Mouse (Mus musculus) liver (tissue): ENCODE data around the gene Trpc3.
"Not testable (repeated sequence)": the region's sequence is repeated elsewhere in the genome, so short reads cannot be mapped to it uniquely, and the experiment has no call there.

Experiments
- DNase-seq: peaks from one replicate; pipeline ENCODE4 v3.0.0-alpha.2; 2020; ENCODE audit warnings: mixed read lengths

The Trpc3 gene

DNA sequence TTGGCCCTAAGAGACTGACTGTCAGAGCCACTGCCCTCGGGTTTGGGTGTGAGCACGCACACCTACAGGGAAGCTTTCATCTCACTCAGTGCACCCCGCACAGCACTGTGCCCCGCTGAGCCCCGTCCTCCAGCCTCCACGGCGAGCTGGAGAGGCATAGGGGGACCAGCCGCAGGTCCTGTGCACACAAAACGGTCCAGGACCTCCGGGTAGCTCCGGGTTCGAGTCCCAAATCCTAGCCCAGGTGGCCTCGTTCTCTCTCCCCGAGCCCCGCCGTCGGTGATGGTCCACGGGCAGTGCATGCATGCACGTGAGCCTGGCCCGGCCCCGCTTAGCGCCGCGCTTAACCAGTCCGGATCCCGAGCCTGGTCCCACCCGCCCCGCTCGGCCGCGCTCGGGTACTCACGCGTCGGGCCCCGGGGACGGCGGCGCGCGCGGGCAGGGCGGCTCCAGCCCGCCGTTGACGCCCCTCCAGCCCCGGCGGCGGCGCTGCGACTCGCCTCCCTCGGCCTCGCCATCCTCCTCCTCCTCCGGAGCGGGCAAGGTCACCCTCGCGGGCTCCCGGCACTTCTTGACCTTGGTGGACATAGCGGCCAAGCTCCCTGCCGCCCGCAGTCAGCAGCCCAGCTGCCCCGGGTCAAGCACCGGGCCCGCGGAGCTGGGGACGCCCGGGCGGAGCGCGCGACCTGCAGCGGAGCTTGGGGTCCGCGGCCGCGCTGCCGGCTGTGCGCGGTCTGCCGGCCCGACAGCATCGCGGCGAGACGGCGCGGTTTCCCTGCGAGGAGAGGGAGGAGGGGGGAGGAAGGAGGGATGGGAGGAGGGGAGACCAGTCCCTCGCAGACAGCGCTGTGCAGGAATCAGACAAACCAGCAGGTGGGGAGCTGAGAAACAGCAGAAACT, at the start of gene Trpc3:
Gene Trpc3 (minus strand): TSS at position 776 of the 900 bp plus-strand sequence.
- peak; percentile 35 for DNase-seq

DNA sequence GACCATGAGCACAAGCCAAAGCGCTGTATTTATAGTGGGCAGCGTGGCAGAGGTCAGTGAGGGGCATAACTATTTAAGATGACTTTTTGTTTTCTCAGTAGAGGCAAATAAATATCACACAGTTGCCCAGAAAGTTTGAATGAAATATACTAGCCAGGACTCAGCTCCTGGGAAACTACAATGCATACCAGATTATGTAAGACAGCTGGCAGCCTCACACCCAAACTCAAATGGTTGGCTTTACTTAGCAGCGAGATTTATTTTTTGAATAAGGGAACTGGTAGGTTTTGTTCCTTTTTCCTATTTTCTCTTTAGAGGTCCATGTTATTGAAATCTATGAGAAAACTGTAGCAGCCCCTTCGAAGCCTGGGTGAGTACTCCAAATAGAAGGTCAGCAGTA, 48.1 kb upstream of the Trpc3 start:
- DNase-seq = no peak

DNA sequence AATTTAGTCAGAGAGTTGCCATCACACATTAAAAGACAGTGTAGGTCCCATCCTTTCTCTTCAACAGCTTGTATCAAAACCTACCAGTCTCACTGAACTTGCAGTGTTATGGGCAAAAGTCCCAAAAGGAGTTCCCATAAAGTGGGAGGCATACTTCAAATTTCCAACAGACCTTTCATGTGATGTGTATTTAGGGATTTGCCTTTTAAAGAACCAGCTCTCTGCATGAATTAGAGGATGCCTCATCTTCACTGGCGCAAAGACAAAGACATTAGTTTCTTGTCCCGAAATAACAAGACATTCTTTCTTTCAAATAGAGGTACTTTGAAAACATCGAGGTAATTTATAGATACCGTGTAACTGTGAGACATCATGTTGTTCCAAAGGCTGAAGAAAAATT, 43.1 kb upstream of the Trpc3 start:
- DNase-seq = no peak

DNA sequence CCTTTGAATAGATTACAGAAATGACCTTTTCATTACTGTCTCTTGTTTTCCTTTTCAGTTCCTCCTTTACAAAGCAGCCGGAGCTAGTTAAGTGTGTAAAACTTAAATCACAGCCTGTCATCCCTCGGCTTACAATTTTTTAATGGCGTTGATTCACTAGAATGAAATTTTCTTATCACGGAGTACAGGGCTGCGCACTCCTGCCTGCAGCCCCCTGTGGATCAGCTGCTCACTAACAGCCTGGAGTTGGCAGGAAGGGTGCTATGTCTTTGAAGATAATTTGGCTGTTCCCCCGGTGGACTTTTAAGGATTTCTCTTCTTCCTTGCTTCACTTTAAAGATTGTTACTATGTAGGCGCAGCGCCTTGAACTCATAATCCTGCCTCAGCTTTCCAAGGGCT, 36.6 kb upstream of the Trpc3 start:
- DNase-seq = no peak

DNA sequence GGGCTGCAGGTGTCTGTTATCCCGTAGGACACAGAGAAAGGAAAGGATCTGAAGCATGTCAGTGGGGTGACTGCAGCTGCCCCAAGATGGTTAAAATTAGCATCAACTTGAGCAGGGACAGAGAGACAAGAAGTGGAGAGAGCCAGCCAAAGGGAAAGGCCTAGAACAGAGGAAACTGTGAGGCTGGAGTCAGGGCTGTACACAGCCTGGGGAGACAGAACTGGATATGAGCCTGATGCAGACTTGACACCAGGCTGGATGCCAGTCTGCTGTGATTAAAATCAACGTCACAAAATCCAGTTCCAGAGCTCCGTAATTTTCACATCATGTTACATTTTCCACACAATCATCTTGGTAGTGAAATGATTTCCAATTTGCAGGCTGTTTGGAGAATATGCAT, 31.9 kb upstream of the Trpc3 start:
- DNase-seq = no peak

DNA sequence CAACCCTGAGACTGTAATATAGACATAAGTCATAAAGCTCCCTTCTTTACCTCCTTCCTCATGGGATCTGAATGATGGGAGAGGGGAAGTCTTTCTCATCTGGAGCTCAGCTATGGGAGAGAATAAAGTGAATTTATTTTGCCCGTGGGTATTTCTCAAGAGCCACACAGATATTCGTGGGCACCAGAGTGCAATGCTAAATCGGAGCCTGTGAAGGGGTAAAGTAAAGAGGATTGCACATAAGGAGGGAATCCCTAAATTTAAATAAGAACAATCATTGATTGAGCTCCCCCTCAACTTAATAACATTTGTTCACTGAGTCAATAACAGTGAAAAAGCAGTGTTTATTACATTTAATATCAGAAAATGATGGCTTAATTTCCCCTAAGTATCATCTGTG, 19.6 kb upstream of the Trpc3 start:
- DNase-seq = no peak

DNA sequence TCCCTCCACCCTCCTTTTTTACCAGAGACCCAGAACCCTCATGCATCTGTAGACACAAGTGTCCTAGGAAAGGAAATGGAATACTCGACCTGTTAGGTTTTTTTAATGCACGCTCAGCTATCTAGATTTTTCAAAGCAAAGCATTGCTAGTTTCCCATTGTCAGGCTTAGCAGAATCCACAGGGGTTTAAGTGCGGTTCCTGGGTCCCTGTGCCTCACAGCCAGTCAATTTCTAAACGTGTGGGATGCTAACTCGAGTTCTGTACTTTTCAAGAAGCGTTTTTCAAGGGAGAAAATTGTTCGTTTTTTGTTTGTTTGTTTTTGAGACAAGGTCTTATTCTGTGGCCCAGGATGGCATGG, 304 bp upstream of the Trpc3 start:
- no peak for DNase-seq

DNA sequence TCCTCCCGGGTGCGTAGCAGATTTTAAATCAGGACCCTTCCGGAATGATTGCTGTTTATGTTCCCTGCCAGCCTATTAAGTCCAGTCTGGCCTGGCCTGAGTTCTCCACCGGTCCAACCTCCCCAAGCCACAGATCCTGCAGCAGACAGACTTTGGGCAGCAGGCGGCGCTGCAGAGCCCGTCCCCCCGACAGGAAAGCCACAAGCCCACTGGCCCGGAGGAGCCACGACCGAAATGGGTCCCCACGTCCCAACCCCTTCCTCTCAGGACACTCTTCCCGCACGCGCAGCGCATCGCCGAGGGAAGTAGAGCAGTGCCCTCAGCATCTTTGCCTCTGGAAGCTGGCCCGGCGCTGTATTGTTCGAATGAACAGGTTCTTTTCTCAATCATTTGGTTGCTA, 1.1 kb downstream of the Trpc3 start:
- DNase-seq = peak; percentile 67

DNA sequence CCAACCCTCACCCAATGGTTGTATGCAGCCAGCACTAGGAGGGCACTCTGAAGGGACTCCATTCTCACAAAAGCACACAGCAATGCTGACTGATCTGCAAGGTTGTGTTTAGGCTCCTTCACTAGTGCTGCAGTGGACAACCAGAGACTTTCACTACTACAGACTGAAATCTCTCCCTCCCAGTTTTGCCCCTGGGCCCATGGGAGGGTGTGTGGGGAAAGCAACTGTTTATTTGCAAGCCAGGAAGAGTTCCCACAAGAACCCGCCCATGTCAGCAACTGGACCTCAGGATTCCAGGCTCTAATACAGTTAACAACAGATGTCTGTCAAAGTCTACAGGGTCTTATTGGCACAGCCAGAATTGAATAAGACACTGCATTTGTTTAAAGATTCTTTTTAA, 14.1 kb downstream of the Trpc3 start:
- DNase-seq = no peak

DNA sequence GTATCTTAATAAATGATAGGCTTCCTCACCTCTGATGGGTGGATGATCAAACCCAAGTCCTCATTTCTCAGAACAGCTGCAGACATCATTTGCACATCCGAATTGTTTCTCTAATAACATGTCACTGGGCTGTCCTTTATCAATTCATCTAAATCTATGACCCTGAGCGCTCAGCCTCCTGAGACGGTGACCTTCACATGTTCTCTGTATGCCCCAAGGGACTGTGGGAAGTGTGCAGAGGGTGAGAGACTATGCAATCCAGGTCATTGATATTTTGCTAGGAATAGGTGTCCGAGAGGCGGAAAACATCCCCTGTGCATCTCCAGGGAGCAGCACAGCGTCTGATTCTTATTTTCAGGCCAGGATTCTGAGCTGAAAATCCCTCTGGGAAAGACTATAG, 22.2 kb downstream of the Trpc3 start:
- DNase-seq = no peak

DNA sequence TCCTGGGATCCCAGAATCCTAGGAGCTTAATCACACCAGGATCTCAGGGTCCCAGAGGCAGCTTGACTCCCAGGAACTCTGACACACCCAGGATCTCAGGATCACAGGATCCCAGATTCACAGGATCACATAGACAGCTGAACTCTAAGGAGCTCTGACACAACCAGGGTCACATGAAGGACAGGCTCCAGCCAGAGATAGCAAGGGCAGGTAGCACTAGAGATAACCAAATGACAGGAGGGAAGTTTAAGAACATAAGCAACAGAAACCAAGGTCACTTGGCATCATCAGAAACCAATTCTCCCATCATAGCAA, 44.8 kb downstream of the Trpc3 start:
- not testable (repeated sequence) for DNase-seq

DNA sequence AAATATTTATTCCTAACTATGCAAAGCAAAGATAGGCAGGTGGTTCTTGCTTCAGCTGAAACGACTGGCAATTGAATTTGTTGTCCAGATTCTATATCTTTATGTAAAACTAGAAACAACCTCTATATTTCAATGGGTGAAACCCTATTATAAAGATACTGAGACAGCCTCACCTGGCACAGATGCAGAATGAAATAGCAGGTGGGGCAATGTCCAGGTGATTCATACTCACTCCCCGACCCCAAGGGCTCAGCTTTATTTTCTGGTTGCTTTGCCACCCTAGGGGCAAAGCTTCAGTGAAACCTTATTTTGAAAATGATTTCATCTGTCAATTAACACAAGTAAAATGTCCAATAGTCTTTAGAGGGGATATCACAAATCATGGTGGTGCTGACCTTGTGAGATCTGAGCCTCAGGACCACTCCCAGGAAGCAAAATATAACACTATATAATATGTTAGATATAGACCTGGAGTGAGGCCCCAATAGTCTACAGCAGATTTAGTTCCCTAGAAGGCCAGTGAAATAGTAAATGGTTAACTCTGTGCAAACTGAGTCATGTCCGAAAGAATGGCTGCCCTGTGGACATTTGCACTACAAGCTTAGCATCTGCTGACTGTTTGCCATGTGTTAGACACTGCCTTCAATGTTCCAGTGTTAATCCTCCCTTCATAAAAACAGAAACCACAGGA, 45.3 kb downstream of the Trpc3 start:
- DNase-seq = no peak

DNA sequence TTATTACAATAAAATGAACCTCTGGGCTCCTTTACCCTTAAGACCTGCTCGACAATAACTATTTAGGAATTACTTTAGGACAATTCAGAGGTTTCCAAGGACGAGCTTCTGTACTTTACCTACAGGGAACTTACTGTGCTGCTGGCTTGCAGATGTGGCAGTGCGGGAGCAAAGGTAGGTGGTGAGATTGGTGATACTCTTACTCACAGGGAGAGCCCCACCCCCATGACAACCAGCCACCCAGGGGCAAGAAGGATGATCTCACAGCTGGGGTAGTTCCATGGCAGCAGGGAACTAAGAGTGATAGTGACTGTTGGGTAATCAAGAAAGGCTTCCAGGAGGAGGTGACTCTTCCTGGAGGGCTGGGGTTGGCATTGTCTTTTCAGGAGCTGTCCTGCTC, 46.6 kb downstream of the Trpc3 start:
- no peak for DNase-seq

DNA sequence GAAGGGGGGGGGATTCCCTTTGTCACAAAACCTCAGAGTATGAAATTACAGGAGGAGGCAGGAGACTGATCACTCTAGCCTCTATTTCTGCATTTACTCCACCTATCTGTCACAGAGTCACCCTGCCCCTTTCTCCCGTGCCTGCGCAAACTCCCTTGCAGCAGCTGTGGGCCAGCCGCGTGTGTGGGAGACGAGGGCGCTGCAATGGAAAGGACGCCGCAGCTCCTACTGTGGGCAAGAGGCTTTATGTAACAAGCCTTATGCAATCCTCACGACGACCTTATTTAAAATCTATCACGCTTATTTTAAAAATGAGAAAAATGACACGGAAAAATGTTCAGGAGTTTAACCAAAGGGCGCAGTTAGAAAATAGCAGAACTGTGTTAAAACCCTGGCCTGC, 47.2 kb downstream of the Trpc3 start:
- DNase-seq = no peak

DNA sequence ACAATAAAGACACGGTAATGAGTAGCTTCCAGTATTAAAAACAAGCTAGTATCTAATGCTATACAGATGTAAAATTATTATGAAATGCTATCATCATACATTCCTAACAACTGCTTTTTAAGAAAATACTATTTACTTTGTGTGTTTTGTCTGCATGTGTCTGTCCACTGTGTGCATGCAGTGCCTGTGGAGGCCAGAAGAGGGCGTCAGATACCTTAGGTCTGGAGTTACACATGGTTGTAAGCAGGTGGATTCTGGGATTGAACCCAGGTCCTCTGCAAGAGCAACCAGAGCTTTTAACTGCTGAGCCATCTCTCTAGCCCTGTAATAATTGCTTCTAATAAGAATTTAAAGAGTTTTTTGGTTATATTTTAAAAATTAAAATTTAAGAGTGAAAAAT, 49.2 kb downstream of the Trpc3 start:
- peak; percentile 18 for DNase-seq

DNA sequence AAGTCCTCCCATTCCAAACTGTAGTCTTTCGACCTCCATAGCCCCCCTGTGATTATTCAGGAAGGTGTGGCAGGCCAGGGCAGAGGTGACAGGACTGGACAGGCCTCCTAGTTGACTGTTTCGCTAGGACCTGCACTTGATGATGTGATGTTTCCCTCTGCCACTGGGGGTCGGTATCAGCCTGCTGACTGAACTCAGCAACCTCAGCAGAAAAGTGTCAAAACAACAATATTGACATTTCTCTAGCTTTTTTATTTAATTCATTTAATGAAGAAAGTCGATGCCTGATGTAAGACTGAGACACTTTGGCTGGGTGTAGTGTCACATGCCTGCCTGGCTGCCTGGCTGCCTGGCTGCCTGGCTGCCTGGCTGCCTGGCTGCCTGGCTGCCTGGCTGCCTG, 54.5 kb downstream of the Trpc3 start:
- DNase-seq = peak; percentile 15

DNA sequence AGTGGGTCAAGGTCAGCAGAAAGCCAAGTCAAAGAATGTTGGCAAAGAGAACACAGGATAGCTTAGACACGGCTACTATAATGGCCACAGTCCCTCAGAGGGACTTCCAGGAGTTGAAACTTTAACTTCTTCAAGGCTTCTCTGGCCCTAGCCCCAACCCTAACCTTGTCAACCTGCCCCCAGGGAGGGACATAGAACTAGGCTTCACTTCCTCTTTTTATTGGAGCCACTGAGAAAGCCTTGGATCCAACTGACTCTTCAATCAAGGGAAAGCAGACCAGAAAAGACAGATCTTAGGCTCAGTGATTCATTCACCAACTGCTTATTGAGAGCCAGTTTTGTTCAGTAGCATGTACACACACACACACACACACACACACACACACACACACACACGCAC, 63.2 kb downstream of the Trpc3 start:
- no peak for DNase-seq

DNA sequence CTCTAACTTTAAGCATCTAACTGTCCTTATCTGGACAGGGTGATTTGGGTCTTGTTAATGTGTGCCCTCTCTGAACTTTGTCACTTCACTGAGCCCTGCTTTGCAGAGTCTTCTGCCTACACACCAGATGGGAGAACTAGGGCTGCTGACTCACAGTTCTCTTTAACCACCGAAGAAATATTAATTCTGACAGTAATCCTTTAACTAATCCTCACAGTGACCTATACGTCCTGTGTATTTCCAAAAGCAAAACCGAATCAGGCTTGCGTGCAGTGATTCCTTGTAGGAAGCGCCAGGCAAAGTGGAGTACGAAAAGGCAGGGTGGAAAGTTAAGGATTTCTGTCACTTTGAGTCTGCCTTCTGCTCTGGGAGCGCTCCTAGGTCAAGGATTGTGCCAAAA, 71.8 kb downstream of the Trpc3 start:
- no peak for DNase-seq

DNA sequence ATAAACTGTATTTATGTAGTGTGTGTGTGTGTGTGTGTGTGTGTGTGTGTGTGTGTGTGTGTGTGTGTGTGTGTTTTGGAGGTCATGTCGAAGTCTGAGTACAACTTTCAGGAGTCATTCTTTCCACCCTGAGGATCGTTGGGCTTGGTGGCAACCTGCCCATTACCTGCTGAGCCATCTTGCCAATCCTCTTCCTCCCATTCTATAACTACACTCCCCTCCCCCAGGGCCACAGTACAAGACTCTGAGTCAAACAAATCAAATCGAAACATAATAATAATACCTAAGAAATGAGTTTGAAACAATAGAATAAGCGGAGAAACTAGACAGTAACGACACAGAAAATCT, 76.1 kb downstream of the Trpc3 start:
- DNase-seq = no peak

DNA sequence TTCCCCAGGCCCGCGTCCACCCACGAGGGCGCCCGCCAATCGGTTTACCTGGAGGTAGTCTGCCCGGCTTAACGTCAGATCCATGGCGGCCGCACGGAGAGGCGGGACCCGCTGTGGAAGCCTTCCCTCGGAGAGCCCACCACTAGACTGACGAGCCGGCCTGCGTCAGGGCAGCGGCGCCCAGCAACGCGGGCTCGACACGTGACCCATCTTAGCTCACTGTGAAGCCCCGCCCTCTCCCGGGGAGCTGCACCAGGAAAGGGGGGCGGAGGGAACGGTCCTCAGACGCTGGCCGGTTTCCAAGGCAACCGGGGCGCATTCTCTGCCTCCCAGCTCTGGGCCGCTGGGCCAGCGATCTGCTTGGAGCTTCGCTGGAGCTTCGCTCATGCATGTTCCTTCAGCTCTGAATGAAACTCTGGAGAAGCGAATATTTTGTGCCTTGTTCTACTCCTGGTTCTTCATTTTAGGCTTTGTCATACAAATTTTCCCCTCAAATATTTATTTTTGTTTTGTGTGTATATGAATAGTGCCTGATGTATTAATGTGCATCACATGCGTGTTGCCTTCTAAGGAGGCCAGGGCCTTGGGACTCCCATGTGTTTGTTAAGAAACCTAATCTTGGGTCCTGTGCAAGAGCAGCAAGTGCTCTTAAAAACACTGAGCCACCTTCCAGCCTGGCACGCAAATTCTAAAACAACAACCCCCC, 76.6 kb downstream of the Trpc3 start, which contains the start of gene Bbs7:
Gene Bbs7 (minus strand): TSS at position 276 of the 706 bp plus-strand sequence.
- peak; percentile 97 for DNase-seq

DNA sequence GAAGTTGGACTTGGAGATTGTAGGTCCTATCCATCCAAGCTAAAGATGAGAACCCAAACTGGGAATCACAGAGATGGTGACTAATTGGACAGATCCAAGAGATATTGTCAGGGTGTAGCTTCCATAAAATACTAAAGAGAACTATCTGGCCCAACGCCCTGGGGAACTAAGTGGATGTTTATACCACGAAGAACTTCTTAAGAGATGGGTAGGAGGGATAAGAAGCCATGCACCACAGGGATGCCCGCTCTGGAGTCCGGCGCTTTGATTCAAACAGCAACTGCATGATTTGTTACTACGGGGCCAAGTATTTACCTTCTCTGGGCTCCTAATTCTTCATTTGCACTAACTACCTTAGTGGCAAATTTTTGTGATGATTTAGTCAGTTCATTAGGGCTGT, 77.3 kb downstream of the Trpc3 start:
- no peak for DNase-seq

DNA sequence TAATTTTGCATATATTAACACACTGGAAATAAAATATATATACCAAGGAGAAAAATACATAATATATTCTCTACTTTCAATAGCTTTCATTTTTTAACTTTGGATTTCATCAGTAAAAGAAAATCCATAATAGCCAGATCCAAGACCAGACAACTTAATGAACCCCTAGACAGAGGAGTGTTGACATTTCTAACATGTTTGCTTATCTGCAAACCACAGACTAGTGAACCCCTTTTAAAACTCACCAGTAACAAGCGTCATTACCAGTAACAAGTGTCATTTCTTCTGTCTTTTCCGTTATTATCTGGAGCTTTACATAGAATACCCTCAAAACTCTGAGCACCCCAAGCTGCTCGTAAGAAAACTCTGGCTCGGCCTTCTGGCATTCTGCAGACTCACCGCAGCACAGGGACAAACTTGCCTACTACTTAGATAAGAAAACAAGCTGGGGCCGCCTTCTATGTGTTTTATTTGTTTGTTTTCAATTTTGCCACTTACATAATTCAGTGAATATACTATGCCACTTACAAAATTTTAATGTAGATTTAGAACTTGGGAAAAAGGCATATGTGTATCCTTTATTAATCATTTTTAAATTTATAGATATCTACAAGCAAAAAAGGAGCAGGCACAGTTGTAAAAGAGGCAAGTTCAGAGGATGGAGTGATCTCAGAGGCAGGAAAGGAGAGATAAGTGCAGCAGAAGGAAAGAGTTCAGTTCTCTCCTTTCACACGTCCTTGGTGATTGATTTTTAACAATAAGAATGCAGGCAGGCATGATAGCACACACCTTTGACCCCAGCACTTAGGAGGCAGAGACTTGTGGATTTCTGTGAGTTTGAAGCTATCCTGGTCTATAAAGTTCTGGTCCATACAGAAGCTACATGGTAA, 83.8 kb downstream of the Trpc3 start:
- DNase-seq = peak; percentile 77

DNA sequence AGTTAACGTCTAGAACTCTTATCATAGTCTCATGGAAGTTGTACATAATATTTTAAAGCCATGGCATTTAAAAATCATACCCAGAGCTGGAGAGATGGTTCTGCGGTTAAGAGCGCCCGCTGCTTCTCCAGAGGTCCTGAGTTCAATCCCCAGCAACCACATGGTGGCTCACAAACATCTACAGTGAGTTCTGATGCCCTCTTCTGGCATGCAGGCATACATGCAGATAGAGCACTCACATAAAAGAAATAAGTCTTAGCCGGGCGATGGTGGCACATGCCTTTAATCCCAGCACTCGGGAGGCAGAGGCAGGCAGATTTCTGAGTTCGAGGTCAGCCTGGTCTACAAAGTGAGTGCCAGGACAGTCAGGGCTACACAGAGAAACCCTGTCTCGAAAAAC, 90.2 kb downstream of the Trpc3 start:
- DNase-seq = not testable (repeated sequence)
